Mouse (Mus musculus): Measurements from ENCODE around the gene Hoxd4.

Gene Hoxd4

GRCm38 (mm10) chr2:74731799-74732512, 20.2 kb downstream of the Hoxd4 start:
- no peak for DNase-seq

- DNase-seq = no peak
Observed at GRCm38 (mm10) chr2:74732513-74733316, 21.0 kb downstream of the Hoxd4 start.

GRCm38 (mm10) chr2:74733317-74733661, 21.6 kb downstream of the Hoxd4 start:
- no peak for DNase-seq

GRCm38 (mm10) chr2:74733765-74734164, 22.0 kb downstream of the Hoxd4 start:
- no peak for DNase-seq

GRCm38 (mm10) chr2:74734451-74734850, 22.7 kb downstream of the Hoxd4 start:
- no peak for DNase-seq

- no peak for DNase-seq
Observed at GRCm38 (mm10) chr2:74734996-74735811, 23.5 kb downstream of the Hoxd4 start.

GRCm38 (mm10) chr2:74735851-74736687, 24.3 kb downstream of the Hoxd4 start:
- no peak for DNase-seq

GRCm38 (mm10) chr2:74736688-74737577, 25.2 kb downstream of the Hoxd4 start:
- no peak for DNase-seq

GRCm38 (mm10) chr2:74737578-74738070, 25.9 kb downstream of the Hoxd4 start:
- no peak for DNase-seq

- no peak for DNase-seq
Observed at GRCm38 (mm10) chr2:74738623-74739475, 27.1 kb downstream of the Hoxd4 start.

GRCm38 (mm10) chr2:74739476-74739800, 27.7 kb downstream of the Hoxd4 start:
- no peak for DNase-seq

GRCm38 (mm10) chr2:74739869-74740268, 28.1 kb downstream of the Hoxd4 start:
- DNase-seq = no peak

GRCm38 (mm10) chr2:74740311-74741091, 28.8 kb downstream of the Hoxd4 start:
- DNase-seq = no peak

- DNase-seq = no peak
Observed at GRCm38 (mm10) chr2:74741252-74741978, 29.7 kb downstream of the Hoxd4 start.

- no peak for DNase-seq
Observed at GRCm38 (mm10) chr2:74741979-74742277, 30.2 kb downstream of the Hoxd4 start.

- DNase-seq = no peak
Observed at GRCm38 (mm10) chr2:74745540-74746297, 34.0 kb downstream of the Hoxd4 start.

GRCm38 (mm10) chr2:74746298-74746921, 34.7 kb downstream of the Hoxd4 start:
- no peak for DNase-seq

GRCm38 (mm10) chr2:74747006-74747405, 35.3 kb downstream of the Hoxd4 start:
- DNase-seq = no peak

All from kidney, adult 18-20 months (tissue).